Mouse (Mus musculus) kidney, adult 2 months (tissue): ENCODE data around the gene Kcnd1.

Experiments
- CTCF ChIP-seq: fragments of 200-500 bp; conservative IDR thresholded peaks from 2 replicates; pipeline ENCODE4 v1.5.1; 2011; ENCODE audit warnings: low read depth, mild to moderate bottlenecking, control low read depth, low read length, moderate library complexity, mixed read lengths; ENCODE audit not compliant: insufficient read depth, insufficient read length
- POLR2A ChIP-seq: fragments of 200-500 bp; IDR thresholded peaks from one replicate; pipeline ENCODE4 v1.6.1; 2011; ENCODE audit warnings: low read depth, low read length, control low read depth

GRCm38 (mm10) chrX:7867141-7867540, 45.1 kb downstream of the Kcnd1 start:
- no peak for TF ChIP-seq POLR2A
- TF ChIP-seq CTCF: no peak
